ENCODE assay signal across 7 mouse cellular contexts in the genomic region with DNA sequence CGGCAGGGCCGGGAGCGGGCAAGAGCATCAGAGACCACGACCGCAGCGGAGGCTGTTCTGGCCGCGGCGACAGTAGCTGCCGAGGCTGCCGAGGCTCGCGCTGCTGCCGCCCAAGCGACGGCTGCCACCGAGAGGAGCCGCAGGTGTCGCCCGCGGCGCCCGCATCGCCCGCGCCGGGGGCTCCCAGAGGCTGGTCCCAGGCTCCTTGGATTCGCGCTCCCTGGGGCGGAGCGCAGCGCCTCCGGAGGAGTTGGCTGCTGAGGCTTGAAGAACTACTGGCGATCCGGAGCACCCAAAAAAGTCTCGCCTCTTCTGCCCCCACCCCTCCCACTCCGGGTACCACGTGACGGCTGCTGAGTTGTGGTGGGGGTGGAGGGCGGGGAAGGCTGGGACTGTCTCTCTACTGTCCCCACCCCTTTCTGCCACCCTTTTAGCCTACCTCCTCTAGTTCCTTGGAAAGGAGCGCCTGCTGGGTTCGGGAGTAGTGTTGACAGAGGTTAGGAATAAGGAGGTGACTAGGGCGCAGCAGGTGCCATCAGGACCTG. TPM values are rescaled to one million over a fixed set of nuclear protein-coding genes. Genes with fewer than 3 reads are reported as not detected.
DNase-seq lines count a peak whose midpoint lies in the region; ATAC-seq and TF ChIP-seq lines count a peak whose summit lies in the region.

No protein-coding gene starts in this region.

- no peaks in the 10 kb centered on the region; the same call in 1 of the 2 replicates for H3K27me3 ChIP-seq in ES-Bruce4 (ENCODE audit: control insufficient read depth, insufficient read depth, low read length, poor library complexity, severe bottlenecking)
- H3K27me3 ChIP-seq in forebrain, embryonic 14.5 days (replicated peaks; ENCODE audit: control insufficient read depth, insufficient read depth, low read length): peaks cover 10% of the 10 kb centered on the region; the same call in 1 of the 2 replicates
- H3K27me3 ChIP-seq in hindbrain, embryonic 14.5 days (ENCODE audit: control insufficient read depth, insufficient read depth, low read length): peaks cover 13% of the 10 kb centered on the region
- H3K27me3 ChIP-seq in limb, embryonic 10.5 days (ENCODE audit: low read depth, poor library complexity, severe bottlenecking): peaks cover 71% of the 10 kb centered on the region
- H3K27me3 ChIP-seq in midbrain, embryonic 12.5 days: peaks cover 38% of the 10 kb centered on the region

- H3K4me3 ChIP-seq in ES-Bruce4 (ENCODE audit: low read depth, low read length): peak overlapping the region; percentile 57
- H3K4me3 ChIP-seq in forebrain, embryonic 14.5 days (ENCODE audit: low read depth, low read length): peak overlapping the region; percentile 52
- peak overlapping the region; percentile 59 for H3K4me3 ChIP-seq in hindbrain, embryonic 14.5 days (replicated peaks; ENCODE audit: low read length)
- H3K4me3 ChIP-seq in limb, embryonic 10.5 days: peak overlapping the region; percentile 61
- peak overlapping the region; percentile 57 for H3K4me3 ChIP-seq in midbrain, embryonic 12.5 days

- TF ChIP-seq POLR2A in ES-Bruce4 (IDR thresholded peaks at IDR 0.05; ENCODE audit: insufficient read depth, low read length): no peak

- no peaks in the 10 kb centered on the region for H3K4me1 ChIP-seq in ES-Bruce4 (ENCODE audit: control insufficient read depth, insufficient read depth, low read length)
- peaks cover 21% of the 10 kb centered on the region for H3K4me1 ChIP-seq in forebrain, embryonic 14.5 days (ENCODE audit: control insufficient read depth, insufficient read depth, low read length)
- H3K4me1 ChIP-seq in hindbrain, embryonic 14.5 days (replicated peaks; ENCODE audit: control insufficient read depth, insufficient read depth, low read length): peaks cover 26% of the 10 kb centered on the region
- H3K4me1 ChIP-seq in limb, embryonic 10.5 days: peaks cover 35% of the 10 kb centered on the region
- H3K4me1 ChIP-seq in midbrain, embryonic 12.5 days: peaks cover 31% of the 10 kb centered on the region

- H3K4me2 ChIP-seq in forebrain, embryonic 14.5 days (ENCODE audit: low read length): peak overlapping the region; percentile 99
- H3K4me2 ChIP-seq in hindbrain, embryonic 14.5 days (replicated peaks): peak overlapping the region; percentile 100
- H3K4me2 ChIP-seq in midbrain, embryonic 12.5 days (replicated peaks): peak overlapping the region; percentile 99

- H3K9ac ChIP-seq in ES-Bruce4 (ENCODE audit: low read depth, poor library complexity, severe bottlenecking): no peak overlapping the region; the same call in 1 of the 2 replicates
- H3K9ac ChIP-seq in forebrain, embryonic 14.5 days (ENCODE audit: low read length): peak overlapping the region; percentile 65
- peak overlapping the region; percentile 75 for H3K9ac ChIP-seq in hindbrain, embryonic 14.5 days
- H3K9ac ChIP-seq in midbrain, embryonic 12.5 days (replicated peaks): peak overlapping the region; percentile 68

- peak; percentile 61 for ATAC-seq in forebrain, embryonic 14.5 days
- ATAC-seq in hindbrain, embryonic 14.5 days (ENCODE audit: low FRiP score): peak; percentile 75
- ATAC-seq in midbrain, embryonic 12.5 days (ENCODE audit: low FRiP score, low read depth): peak; percentile 61

- under 1% methylated on average over 42 of the region's 43 CpGs for WGBS in forebrain, embryonic 14.5 days
- under 1% methylated on average over 43 of the region's 43 CpGs for WGBS in hindbrain, embryonic 14.5 days
- under 1% methylated on average over 43 of the region's 43 CpGs for WGBS in limb, embryonic 10.5 days
- 0% methylated on average over 43 of the region's 43 CpGs for whole genome bisulfite sequencing in midbrain, embryonic 12.5 days

- no peak for TF ChIP-seq CTCF in ES-Bruce4 (IDR thresholded peaks at IDR 0.05; ENCODE audit: low read depth, low read length)

- peak; percentile 89 for DNase-seq in ZHBTc4 (ENCODE audit: low read depth, low spot score)
- DNase-seq in forebrain, embryonic 14.5 days (ENCODE audit: low spot score): peak; percentile 66
- peak; percentile 38 for DNase-seq in hindbrain, embryonic 14.5 days (ENCODE audit: low spot score)
- DNase-seq in limb, embryonic 10.5 days (ENCODE audit: low spot score): peak; percentile 62
- DNase-seq in testis, postnatal 14 days (ENCODE audit: low spot score): peak; percentile 7

- no peak overlapping the region for H3K27ac ChIP-seq in ES-Bruce4 (ENCODE audit: insufficient read depth, low read length)
- peak overlapping the region; percentile 33; the same call in 1 of the 2 replicates for H3K27ac ChIP-seq in forebrain, embryonic 14.5 days (ENCODE audit: low read depth, low read length)
- peak overlapping the region; percentile 74 for H3K27ac ChIP-seq in hindbrain, embryonic 14.5 days
- no peak overlapping the region for H3K27ac ChIP-seq in limb, embryonic 10.5 days
- 0 out of 2 replicates have a peak overlapping the region, but pooled peaks have one; percentile 46 for H3K27ac ChIP-seq in midbrain, embryonic 12.5 days (replicated peaks)

- no peaks in the 10 kb centered on the region for H3K9me3 ChIP-seq in ES-Bruce4 (replicated peaks; ENCODE audit: control insufficient read depth, insufficient read depth, low read length, poor library complexity, severe bottlenecking)
- H3K9me3 ChIP-seq in forebrain, embryonic 14.5 days (replicated peaks; ENCODE audit: control insufficient read depth, low read length): no peaks in the 10 kb centered on the region
- no peaks in the 10 kb centered on the region for H3K9me3 ChIP-seq in hindbrain, embryonic 14.5 days (ENCODE audit: control insufficient read depth, low read length)
- no peaks in the 10 kb centered on the region for H3K9me3 ChIP-seq in limb, embryonic 10.5 days (replicated peaks)
- H3K9me3 ChIP-seq in midbrain, embryonic 12.5 days: no peaks in the 10 kb centered on the region

- no peaks in the 10 kb centered on the region for H3K36me3 ChIP-seq in ES-Bruce4 (ENCODE audit: control insufficient read depth, insufficient read depth, low read length, poor library complexity, severe bottlenecking)
- no peaks in the 10 kb centered on the region for H3K36me3 ChIP-seq in forebrain, embryonic 14.5 days (ENCODE audit: control insufficient read depth, insufficient read depth, low read length)
- H3K36me3 ChIP-seq in hindbrain, embryonic 14.5 days (replicated peaks; ENCODE audit: control insufficient read depth, insufficient read depth): no peaks in the 10 kb centered on the region
- H3K36me3 ChIP-seq in limb, embryonic 10.5 days: no peaks in the 10 kb centered on the region
- no peaks in the 10 kb centered on the region for H3K36me3 ChIP-seq in midbrain, embryonic 12.5 days

- TF ChIP-seq EP300 in ES-Bruce4 (IDR thresholded peaks at IDR 0.05; ENCODE audit: insufficient read depth, low read depth, low read length): no peak

RNA-seq across cellular contexts. Expression of a gene that starts 0.9 kb away (rescaled TPM):
- polyA plus RNA-seq in ES-Bruce4 (2011; ENCODE audit: insufficient read depth, insufficient read length, low read depth, missing spikeins): 0.84 TPM in 1 of 2 replicates, not detected in the other
- 21.9 and 27.8 TPM in 2 replicates for polyA plus RNA-seq in forebrain, embryonic 14.5 days (2014; fragmentation: Nextera tagmentation; extraction: Ambion mirVana)
- polyA plus RNA-seq in hindbrain, embryonic 14.5 days (2014; fragmentation: Nextera tagmentation; extraction: Ambion mirVana): 70.4 and 88.9 TPM in 2 replicates
- polyA plus RNA-seq in limb, embryonic 10.5 days (2016; fragmentation: Nextera tagmentation; extraction: Ambion mirVana): 0.50 and 0.81 TPM in 2 replicates
- polyA plus RNA-seq in midbrain, embryonic 12.5 days (2016; fragmentation: Nextera tagmentation; extraction: Ambion mirVana): 12.9 and 14.6 TPM in 2 replicates

Comparison
In these comparisons a context has a peak if more than half of its experiments do, and no peak if none do; other contexts are left out.
1. H3K27ac ChIP-seq: peak in forebrain, embryonic 14.5 days (single experiment), hindbrain, embryonic 14.5 days (single experiment) and midbrain, embryonic 12.5 days (single experiment); none in ES-Bruce4 (single experiment) and limb, embryonic 10.5 days (single experiment).
2. DNase-seq: peak in every context shown above with its lines; median percentile 89 in ZHBTc4; 66 in forebrain, embryonic 14.5 days; 62 in limb, embryonic 10.5 days; 38 in hindbrain, embryonic 14.5 days; 7 in testis, postnatal 14 days.
3. Peak in every context shown above with its lines, with median percentiles within 50 percentile points of each other: H3K4me3 ChIP-seq, ATAC-seq and H3K4me2 ChIP-seq.